Mouse (Mus musculus): ENCODE results near the gene Tm6sf1. TPM values are rescaled to one million over a fixed set of nuclear protein-coding genes. Genes with fewer than 3 reads are reported as not detected.

The Tm6sf1 gene
- total RNA-seq (2014; rRNA removed) (5.4 and 12.9 TPM in 2 replicates), polyA plus RNA-seq (2015; fragmentation: Nextera tagmentation; extraction: Ambion mirVana) (5.0 and 7.0 TPM in 2 replicates)

GRCm38 (mm10) chr7:81858968-81859721 is at the start of gene Tm6sf1:
Gene Tm6sf1, plus strand, starts transcription at chr7:81859001.
- peak; percentile 83 for ATAC-seq
- Histone ChIP-seq H3K36me3 (ENCODE audit: insufficient read depth) (no peaks in the 10 kb centered on the region), H3K4me1 (ENCODE audit: insufficient read depth) (no peaks in the 10 kb centered on the region), H3K4me3 (ENCODE audit: low read depth, low read length) (peak within 1 kb of the TSS; percentile 63), H3K9ac (peak within 1 kb of the TSS; percentile 72), H3K4me2 (ENCODE audit: low read depth) (peak within 1 kb of the TSS; percentile 99), H3K9me3 (ENCODE audit: low read length) (no peaks in the 10 kb centered on the region), H3K27ac (ENCODE audit: low read depth, low read length) (no peak within 1 kb of the TSS; the same call in 1 of the 2 replicates), H3K27me3 (ENCODE audit: insufficient read depth, low read length) (no peaks in the 10 kb centered on the region; the same call in 1 of the 2 replicates)
- DNase-seq: peak; percentile 46
- TF ChIP-seq CTCF (IDR thresholded peaks at IDR 0.05; ENCODE audit: low read depth): no peak
- 2% methylated on average over 64 of the region's 64 CpGs for WGBS

- no peak for DNase-seq
- no peak overlapping the region for H3K4me2 ChIP-seq (ENCODE audit: low read depth)
- H3K9ac ChIP-seq: no peak overlapping the region
- H3K27me3 ChIP-seq (ENCODE audit: insufficient read depth, low read length): no peaks in the 10 kb centered on the region
- H3K9me3 ChIP-seq (ENCODE audit: low read length): no peaks in the 10 kb centered on the region
- TF ChIP-seq CTCF (IDR thresholded peaks at IDR 0.05; ENCODE audit: low read depth): no peak
- WGBS: 75% methylated on average over 3 of the region's 3 CpGs
- no peak for ATAC-seq
- peaks cover 27% of the 10 kb centered on the region for H3K4me1 ChIP-seq (ENCODE audit: insufficient read depth)
- H3K27ac ChIP-seq (ENCODE audit: low read depth, low read length): no peak overlapping the region
- H3K4me3 ChIP-seq (ENCODE audit: low read depth, low read length): no peak overlapping the region
- H3K36me3 ChIP-seq (ENCODE audit: insufficient read depth): no peaks in the 10 kb centered on the region
Observed at GRCm38 (mm10) chr7:81824906-81825305, 33.9 kb upstream of the Tm6sf1 start.

GRCm38 (mm10) chr7:81825381-81825780 is 33.4 kb upstream of the Tm6sf1 start:
- Histone ChIP-seq H3K9me3 (ENCODE audit: low read length) (no peaks in the 10 kb centered on the region), H3K4me3 (ENCODE audit: low read depth, low read length) (no peak overlapping the region), H3K4me1 (ENCODE audit: insufficient read depth) (peaks cover 27% of the 10 kb centered on the region), H3K27me3 (ENCODE audit: insufficient read depth, low read length) (no peaks in the 10 kb centered on the region), H3K36me3 (ENCODE audit: insufficient read depth) (no peaks in the 10 kb centered on the region), H3K4me2 (ENCODE audit: low read depth) (peak overlapping the region; percentile 23), H3K27ac (ENCODE audit: low read depth, low read length) (no peak overlapping the region), H3K9ac (no peak overlapping the region)
- WGBS: 17% methylated on average over 3 of the region's 3 CpGs
- no peak for ATAC-seq
- no peak for TF ChIP-seq CTCF (IDR thresholded peaks at IDR 0.05; ENCODE audit: low read depth)
- DNase-seq: no peak

- H3K27me3 ChIP-seq (ENCODE audit: insufficient read depth, low read length): no peaks in the 10 kb centered on the region
- no peaks in the 10 kb centered on the region for H3K9me3 ChIP-seq (ENCODE audit: low read length)
- peak overlapping the region; percentile 87 for H3K9ac ChIP-seq
- ATAC-seq (no peak), DNase-seq (no peak)
- peak overlapping the region; percentile 88 for H3K27ac ChIP-seq (ENCODE audit: low read depth, low read length)
- WGBS: 8% methylated on average over 17 of the region's 17 CpGs
- peaks cover 27% of the 10 kb centered on the region for H3K4me1 ChIP-seq (ENCODE audit: insufficient read depth)
- H3K36me3 ChIP-seq (ENCODE audit: insufficient read depth): no peaks in the 10 kb centered on the region
- TF ChIP-seq CTCF (IDR thresholded peaks at IDR 0.05; ENCODE audit: low read depth): no peak
- peak overlapping the region; percentile 58 for H3K4me2 ChIP-seq (ENCODE audit: low read depth)
- peak overlapping the region; percentile 71 for H3K4me3 ChIP-seq (ENCODE audit: low read depth, low read length)
Observed at GRCm38 (mm10) chr7:81827806-81828667, 30.8 kb upstream of the Tm6sf1 start.

- ATAC-seq: peak; percentile 73
- under 1% methylated on average over 58 of the region's 91 CpGs for WGBS
- TF ChIP-seq CTCF (IDR thresholded peaks at IDR 0.05; ENCODE audit: low read depth): no peak
Observed at GRCm38 (mm10) chr7:81828681-81829378, 30.0 kb upstream of the Tm6sf1 start.

GRCm38 (mm10) chr7:81829379-81829894 is 29.4 kb upstream of the Tm6sf1 start, which contains the start of gene Btbd1:
Gene Btbd1, minus strand, starts transcription at chr7:81829431.
- Histone ChIP-seq H3K9ac (peak within 1 kb of the TSS; percentile 87), H3K4me2 (ENCODE audit: low read depth) (peak within 1 kb of the TSS; percentile 58), H3K4me3 (ENCODE audit: low read depth, low read length) (peak within 1 kb of the TSS; percentile 71), H3K36me3 (ENCODE audit: insufficient read depth) (no peaks in the 10 kb centered on the region), H3K4me1 (ENCODE audit: insufficient read depth) (peaks cover 27% of the 10 kb centered on the region), H3K27ac (ENCODE audit: low read depth, low read length) (peak within 1 kb of the TSS; percentile 88), H3K27me3 (ENCODE audit: insufficient read depth, low read length) (no peaks in the 10 kb centered on the region), H3K9me3 (ENCODE audit: low read length) (no peaks in the 10 kb centered on the region)
- WGBS: 3% methylated on average over 56 of the region's 58 CpGs
- no peak for TF ChIP-seq CTCF (IDR thresholded peaks at IDR 0.05; ENCODE audit: low read depth)
- peak; percentile 95 for DNase-seq
- peak; percentile 94 for ATAC-seq

More at GRCm38 (mm10) chr7:81828681-81829378, 30.0 kb upstream of the Tm6sf1 start:
- Histone ChIP-seq H3K4me1 (ENCODE audit: insufficient read depth) (peaks cover 27% of the 10 kb centered on the region), H3K9ac (peak overlapping the region; percentile 87), H3K4me2 (ENCODE audit: low read depth) (peak overlapping the region; percentile 58), H3K27me3 (ENCODE audit: insufficient read depth, low read length) (no peaks in the 10 kb centered on the region), H3K4me3 (ENCODE audit: low read depth, low read length) (peak overlapping the region; percentile 71), H3K9me3 (ENCODE audit: low read length) (no peaks in the 10 kb centered on the region), H3K27ac (ENCODE audit: low read depth, low read length) (peak overlapping the region; percentile 88), H3K36me3 (ENCODE audit: insufficient read depth) (no peaks in the 10 kb centered on the region)
- peak; percentile 71 for DNase-seq
